Mouse (Mus musculus): Measurements from ENCODE around the gene Ifnab. TPM values are rescaled to one million over a fixed set of nuclear protein-coding genes. Genes with fewer than 3 reads are reported as not detected.
A peak's percentile ranks its signal among the peaks of the same experiment; 100 is the strongest.

Gene Ifnab
- polyA plus RNA-seq, 1 experiment from 2014 or later = not detected

- H3K4me3 ChIP-seq (ENCODE audit: low read depth, low read length) = peak overlapping the region; percentile 93
- TF ChIP-seq CTCF (IDR thresholded peaks at IDR 0.05; ENCODE audit: low read depth) = no peak
- peak overlapping the region; percentile 17 for H3K9ac ChIP-seq
- no peak overlapping the region for H3K27ac ChIP-seq (ENCODE audit: low read depth)
- 31% methylated on average over 1 of the region's 1 CpGs for WGBS
- H3K9me3 ChIP-seq (ENCODE audit: low read depth, low read length) = no peaks in the 10 kb centered on the region
- H3K4me1 ChIP-seq (ENCODE audit: insufficient read depth) = peaks cover 16% of the 10 kb centered on the region
- peaks cover 50% of the 10 kb centered on the region for H3K36me3 ChIP-seq (ENCODE audit: insufficient read depth)
- no peak for ATAC-seq (ENCODE audit: insufficient read depth)
- peak overlapping the region; percentile 68 for H3K4me2 ChIP-seq
- peak; percentile 39 for DNase-seq
- H3K27me3 ChIP-seq (ENCODE audit: insufficient read depth, low read length) = no peaks in the 10 kb centered on the region
Observed at GRCm38 (mm10) chr4:88718715-88719114, 27.6 kb upstream of the Ifnab start.

- ATAC-seq (ENCODE audit: insufficient read depth) (no peak), DNase-seq (peak; percentile 48)
- peaks cover 47% of the 10 kb centered on the region for H3K36me3 ChIP-seq (ENCODE audit: insufficient read depth)
Observed at GRCm38 (mm10) chr4:88715059-88715458, 23.9 kb upstream of the Ifnab start.

GRCm38 (mm10) chr4:88714281-88714680, 23.1 kb upstream of the Ifnab start:
- no peak overlapping the region for H3K4me2 ChIP-seq
- peaks cover 42% of the 10 kb centered on the region for H3K36me3 ChIP-seq (ENCODE audit: insufficient read depth)
- WGBS = 74% methylated on average over 1 of the region's 1 CpGs
- H3K9me3 ChIP-seq (ENCODE audit: low read depth, low read length) = no peaks in the 10 kb centered on the region
- H3K4me3 ChIP-seq (ENCODE audit: low read depth, low read length) = no peak overlapping the region
- TF ChIP-seq CTCF (IDR thresholded peaks at IDR 0.05; ENCODE audit: low read depth) = no peak
- DNase-seq (no peak), ATAC-seq (ENCODE audit: insufficient read depth) (no peak)
- H3K27me3 ChIP-seq (ENCODE audit: insufficient read depth, low read length) = no peaks in the 10 kb centered on the region
- no peak overlapping the region for H3K27ac ChIP-seq (ENCODE audit: low read depth)
- H3K4me1 ChIP-seq (ENCODE audit: insufficient read depth) = 0 out of 2 replicates have a peak, but pooled peaks cover 4% of the 10 kb centered on the region
- H3K9ac ChIP-seq = no peak overlapping the region

More at GRCm38 (mm10) chr4:88715059-88715458, 23.9 kb upstream of the Ifnab start:
- Histone ChIP-seq H3K4me1 (ENCODE audit: insufficient read depth) (peaks cover 6% of the 10 kb centered on the region), H3K9ac (no peak overlapping the region), H3K27ac (ENCODE audit: low read depth) (no peak overlapping the region), H3K4me3 (ENCODE audit: low read depth, low read length) (no peak overlapping the region), H3K4me2 (no peak overlapping the region), H3K9me3 (ENCODE audit: low read depth, low read length) (no peaks in the 10 kb centered on the region), H3K27me3 (ENCODE audit: insufficient read depth, low read length) (no peaks in the 10 kb centered on the region)
- no peak for TF ChIP-seq CTCF (IDR thresholded peaks at IDR 0.05; ENCODE audit: low read depth)

- Histone ChIP-seq H3K4me3 (ENCODE audit: low read depth, low read length) (no peak overlapping the region), H3K4me1 (ENCODE audit: insufficient read depth) (no peaks in the 10 kb centered on the region), H3K9me3 (ENCODE audit: low read depth, low read length) (no peaks in the 10 kb centered on the region), H3K9ac (no peak overlapping the region), H3K27ac (ENCODE audit: low read depth) (no peak overlapping the region), H3K4me2 (no peak overlapping the region), H3K27me3 (ENCODE audit: insufficient read depth, low read length) (no peaks in the 10 kb centered on the region), H3K36me3 (ENCODE audit: insufficient read depth) (no peaks in the 10 kb centered on the region)
- ATAC-seq (ENCODE audit: insufficient read depth) (no peak), DNase-seq (no peak)
- no peak for TF ChIP-seq CTCF (IDR thresholded peaks at IDR 0.05; ENCODE audit: low read depth)
- WGBS = 100% methylated on average over 1 of the region's 1 CpGs
Observed at GRCm38 (mm10) chr4:88707128-88707826, 16.1 kb upstream of the Ifnab start.

GRCm38 (mm10) chr4:88705924-88706323, 14.8 kb upstream of the Ifnab start:
- H3K9me3 ChIP-seq (ENCODE audit: low read depth, low read length) = no peaks in the 10 kb centered on the region
- no peak overlapping the region for H3K27ac ChIP-seq (ENCODE audit: low read depth)
- DNase-seq = no peak
- no peaks in the 10 kb centered on the region for H3K27me3 ChIP-seq (ENCODE audit: insufficient read depth, low read length)
- H3K4me1 ChIP-seq (ENCODE audit: insufficient read depth) = no peaks in the 10 kb centered on the region
- no peak for ATAC-seq (ENCODE audit: insufficient read depth)
- no peak for TF ChIP-seq CTCF (IDR thresholded peaks at IDR 0.05; ENCODE audit: low read depth)
- H3K36me3 ChIP-seq (ENCODE audit: insufficient read depth) = no peaks in the 10 kb centered on the region
- H3K4me2 ChIP-seq = no peak overlapping the region
- H3K4me3 ChIP-seq (ENCODE audit: low read depth, low read length) = no peak overlapping the region
- no peak overlapping the region for H3K9ac ChIP-seq
- WGBS = 42% methylated on average over 3 of the region's 3 CpGs

GRCm38 (mm10) chr4:88699301-88699700, 8.1 kb upstream of the Ifnab start:
- TF ChIP-seq CTCF (IDR thresholded peaks at IDR 0.05; ENCODE audit: low read depth) = no peak
- WGBS = 72% methylated on average over 1 of the region's 1 CpGs
- H3K4me1 ChIP-seq (ENCODE audit: insufficient read depth) = no peaks in the 10 kb centered on the region
- H3K27ac ChIP-seq (ENCODE audit: low read depth) = no peak overlapping the region
- DNase-seq (no peak), ATAC-seq (ENCODE audit: insufficient read depth) (no peak)
- H3K4me2 ChIP-seq = no peak overlapping the region
- H3K27me3 ChIP-seq (ENCODE audit: insufficient read depth, low read length) = no peaks in the 10 kb centered on the region
- H3K9ac ChIP-seq = no peak overlapping the region
- no peaks in the 10 kb centered on the region for H3K9me3 ChIP-seq (ENCODE audit: low read depth, low read length)
- H3K4me3 ChIP-seq (ENCODE audit: low read depth, low read length) = no peak overlapping the region
- H3K36me3 ChIP-seq (ENCODE audit: insufficient read depth) = no peaks in the 10 kb centered on the region

- DNase-seq (no peak), ATAC-seq (ENCODE audit: insufficient read depth) (no peak)
- 81% methylated on average over 5 of the region's 5 CpGs for WGBS
- Histone ChIP-seq H3K36me3 (ENCODE audit: insufficient read depth) (no peaks in the 10 kb centered on the region), H3K27me3 (ENCODE audit: insufficient read depth, low read length) (no peaks in the 10 kb centered on the region), H3K4me3 (ENCODE audit: low read depth, low read length) (no peak overlapping the region), H3K4me2 (no peak overlapping the region), H3K4me1 (ENCODE audit: insufficient read depth) (no peaks in the 10 kb centered on the region), H3K9ac (no peak overlapping the region), H3K27ac (ENCODE audit: low read depth) (no peak overlapping the region), H3K9me3 (ENCODE audit: low read depth, low read length) (no peaks in the 10 kb centered on the region)
- no peak for TF ChIP-seq CTCF (IDR thresholded peaks at IDR 0.05; ENCODE audit: low read depth)
Observed at GRCm38 (mm10) chr4:88698781-88699180, 7.6 kb upstream of the Ifnab start.
